Mouse (Mus musculus) megakaryocyte, adult 5-6 weeks (primary cell): ENCODE results near the gene Enox2. TPM values are rescaled to one million over a fixed set of nuclear protein-coding genes. Genes with fewer than 3 reads are reported as not detected.

Experiments used
- ATAC-seq: 2 replicates; pipeline ENCODE4 v1.8.0; 2016; ENCODE audit warnings: mild to moderate bottlenecking, inconsistent platforms; ENCODE audit not compliant: poor library complexity, severe bottlenecking
- total RNA-seq, 2 experiments: library from RNA; stranded (forward) in 1 of 2; stranded (reverse) in 1 of 2; fragments of 153-499, 151-499 nt in 1 of 2; fragments of 221-1000, 200-1000 nt in 1 of 2; gene quantifications; 2 replicates each; pipeline versions ENCODE4 v1.2.3 to v1.2.4; 2015 to 2017

Gene Enox2
- total RNA-seq, 2 experiments from 2014 or later, result 8.7 to 15.7 TPM

- ATAC-seq, result no peak
Observed at GRCm38 (mm10) chrX:49005655-49006054, 282.4 kb downstream of the Enox2 start.

- no peak for ATAC-seq
Observed at GRCm38 (mm10) chrX:49002892-49003291, 285.2 kb downstream of the Enox2 start.

DNA sequence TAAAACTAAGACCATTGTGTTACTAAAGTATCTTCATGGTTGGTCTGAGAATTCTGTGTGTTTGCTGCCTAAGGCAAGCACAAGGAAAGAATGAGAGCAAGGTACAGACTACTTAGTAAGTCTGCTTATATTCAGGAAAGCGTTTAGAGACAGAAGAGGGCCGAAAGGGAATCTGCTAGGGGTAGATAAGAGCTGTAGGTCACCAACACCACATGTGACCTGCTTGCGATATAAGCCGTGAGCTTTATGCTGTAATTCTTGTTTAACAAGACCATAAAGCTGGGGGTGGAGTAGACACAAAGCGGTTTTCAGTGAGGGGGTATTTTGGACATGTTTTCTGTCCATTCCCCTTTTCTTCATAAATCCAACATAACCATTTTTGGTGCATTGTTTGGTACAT is 302.4 kb downstream of the Enox2 start:
- no peak for ATAC-seq

DNA sequence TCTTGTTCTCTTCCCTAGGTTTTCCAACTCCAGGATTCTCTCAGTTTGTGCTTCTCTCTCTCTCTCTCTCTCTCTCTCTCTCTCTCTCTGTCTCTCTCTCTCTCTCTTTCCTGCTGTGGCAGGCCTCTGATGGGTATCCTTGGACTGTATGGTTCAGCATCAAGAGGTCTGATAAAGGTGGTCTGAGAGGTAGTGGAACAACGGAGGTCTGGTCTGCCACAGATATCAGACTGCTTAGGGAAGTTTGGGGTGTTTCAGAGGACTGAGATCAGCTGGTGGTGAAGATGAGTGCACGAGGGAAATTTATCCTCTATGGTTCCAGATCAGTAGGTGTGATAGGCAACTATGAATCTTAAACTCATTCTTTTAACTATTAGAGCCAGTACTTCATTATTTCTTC is 303.6 kb downstream of the Enox2 start:
- ATAC-seq, result no peak

Other genes with a start within 250 kb of the Enox2 start
- gene Arhgap36, start 175.7 kb upstream of the Enox2 start, total RNA-seq (2015), result not detected in 2 replicates
- gene Arhgap36, start 175.7 kb upstream of the Enox2 start, total RNA-seq (2017), result not detected in 2 replicates